Mouse (Mus musculus) neural tube, embryonic 10.5 days (tissue): ENCODE data around the gene Atp11a.

Source experiments
- DNase-seq: peaks from one replicate; pipeline ENCODE4 v3.0.0-alpha.2; 2017; ENCODE audit warnings: low spot score; ENCODE audit errors: extremely low spot score

Atp11a gene

GRCm38 (mm10) chr8:12905599-12906321 is 148.9 kb downstream of the Atp11a start:
- DNase-seq = no peak

GRCm38 (mm10) chr8:12906597-12906996 is 149.8 kb downstream of the Atp11a start:
- no peak for DNase-seq

GRCm38 (mm10) chr8:12907730-12908129 is 150.9 kb downstream of the Atp11a start:
- DNase-seq = no peak

- peak; percentile 51 for DNase-seq
Measured at GRCm38 (mm10) chr8:12912011-12912410, 155.2 kb downstream of the Atp11a start.

- DNase-seq = peak; percentile 53
Measured at GRCm38 (mm10) chr8:12915187-12916006, 158.6 kb downstream of the Atp11a start.

- no peak for DNase-seq
Measured at GRCm38 (mm10) chr8:12916156-12916900, 159.5 kb downstream of the Atp11a start.

- no peak for DNase-seq
Measured at GRCm38 (mm10) chr8:12917029-12917428, 160.2 kb downstream of the Atp11a start.

GRCm38 (mm10) chr8:12917831-12918230 is 161.0 kb downstream of the Atp11a start:
- no peak for DNase-seq
